Mouse (Mus musculus): ENCODE results near the gene Schip1.

GRCm38 (mm10) chr3:68262304-68262703 is 197.7 kb downstream of the Schip1 start:
- TF ChIP-seq CTCF (IDR thresholded peaks at IDR 0.05; ENCODE audit: low read depth) (no peak), EP300 (IDR thresholded peaks at IDR 0.05; ENCODE audit: low read depth) (no peak)
